Mouse (Mus musculus): Measurements from ENCODE around the gene Eif4g2. TPM values are rescaled to one million over a fixed set of nuclear protein-coding genes. Genes with fewer than 3 reads are reported as not detected.

Gene Eif4g2
- polyA plus RNA-seq, 1 experiment from 2014 or later: 1,066 TPM

- no peak for ATAC-seq (ENCODE audit: insufficient number of reproducible peaks, insufficient read depth, low FRiP score, low TSS enrichment, low read depth)
- WGBS: 86% methylated on average over 7 of the region's 7 CpGs
- Histone ChIP-seq H3K9me3 (peaks cover 16% of the 10 kb centered on the region; the same call in 1 of the 2 replicates), H3K27ac (0 out of 2 replicates have a peak overlapping the region, but pooled peaks have one; percentile 35), H3K9ac (replicated peaks) (no peak overlapping the region), H3K27me3 (no peaks in the 10 kb centered on the region), H3K4me3 (replicated peaks) (no peak overlapping the region), H3K36me3 (peaks cover 71% of the 10 kb centered on the region), H3K4me2 (no peak overlapping the region), H3K4me1 (replicated peaks) (no peaks in the 10 kb centered on the region)
Measured at GRCm38 (mm10) chr7:111069439-111070166, 13.2 kb downstream of the Eif4g2 start.

DNA sequence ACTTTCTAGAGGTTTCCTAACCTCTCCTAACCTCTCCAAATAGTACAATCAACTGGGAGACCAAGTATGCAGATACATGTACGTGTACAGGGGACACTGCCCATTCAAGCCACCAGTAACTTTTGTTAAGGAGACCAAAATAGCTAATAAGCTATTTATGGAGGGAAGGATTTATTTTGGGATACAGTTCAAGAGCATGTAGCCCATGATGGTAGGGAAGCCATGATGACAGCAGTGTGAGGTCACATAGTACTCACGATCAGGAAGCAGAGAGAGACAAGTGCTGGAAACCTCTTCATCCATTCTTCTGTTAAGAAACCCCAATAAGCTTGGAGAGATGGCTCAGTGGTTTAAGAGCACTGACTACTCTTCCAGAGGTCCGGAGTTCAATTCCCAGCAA lies 14.6 kb downstream of the Eif4g2 start:
- Histone ChIP-seq H3K9ac (replicated peaks) (no peak overlapping the region), H3K4me3 (replicated peaks) (no peak overlapping the region), H3K4me1 (replicated peaks) (no peaks in the 10 kb centered on the region), H3K4me2 (no peak overlapping the region), H3K27me3 (no peaks in the 10 kb centered on the region), H3K9me3 (peaks cover 18% of the 10 kb centered on the region; the same call in 1 of the 2 replicates), H3K27ac (no peak overlapping the region), H3K36me3 (peaks cover 62% of the 10 kb centered on the region)
- no peak for ATAC-seq (ENCODE audit: insufficient number of reproducible peaks, insufficient read depth, low FRiP score, low TSS enrichment, low read depth)
- WGBS: 97% methylated on average over 3 of the region's 3 CpGs

DNA sequence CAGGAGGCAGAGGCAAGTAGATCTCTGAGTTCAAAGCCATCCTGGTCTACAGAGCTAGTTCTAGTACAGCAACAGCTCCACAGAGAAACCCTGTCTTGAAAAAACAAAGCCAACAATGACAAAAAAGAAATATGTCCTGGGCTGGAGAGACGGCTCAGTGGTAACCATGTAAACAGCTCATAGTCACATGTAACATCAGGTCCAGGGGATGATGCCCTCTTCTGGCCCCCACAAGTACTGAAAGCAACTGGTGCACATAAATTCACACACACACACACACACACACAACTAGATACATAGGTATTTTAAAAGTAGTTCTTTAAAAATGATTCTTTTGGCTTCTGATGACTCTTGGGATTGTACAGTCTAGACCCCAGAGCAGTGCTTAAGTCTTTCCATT lies 19.9 kb downstream of the Eif4g2 start:
- no peak overlapping the region for H3K9ac ChIP-seq (replicated peaks)
- peaks cover 7% of the 10 kb centered on the region for H3K4me1 ChIP-seq (replicated peaks)
- H3K36me3 ChIP-seq: peaks cover 13% of the 10 kb centered on the region
- WGBS: 95% methylated on average over 1 of the region's 1 CpGs
- H3K4me3 ChIP-seq (replicated peaks): no peak overlapping the region
- peaks cover 13% of the 10 kb centered on the region; the same call in 1 of the 2 replicates for H3K9me3 ChIP-seq
- no peaks in the 10 kb centered on the region for H3K27me3 ChIP-seq
- ATAC-seq (ENCODE audit: insufficient number of reproducible peaks, insufficient read depth, low FRiP score, low TSS enrichment, low read depth): no peak
- H3K4me2 ChIP-seq: no peak overlapping the region
- H3K27ac ChIP-seq: no peak overlapping the region

- H3K27ac ChIP-seq: 0 out of 2 replicates have a peak overlapping the region, but pooled peaks have one; percentile 25
- H3K4me2 ChIP-seq: no peak overlapping the region
- WGBS: 56% methylated on average over 5 of the region's 5 CpGs
- peaks cover 7% of the 10 kb centered on the region for H3K4me1 ChIP-seq (replicated peaks)
- no peak overlapping the region for H3K9ac ChIP-seq (replicated peaks)
- H3K36me3 ChIP-seq: peaks cover 31% of the 10 kb centered on the region
- peaks cover 7% of the 10 kb centered on the region; the same call in 1 of the 2 replicates for H3K9me3 ChIP-seq
- H3K4me3 ChIP-seq (replicated peaks): no peak overlapping the region
- no peaks in the 10 kb centered on the region for H3K27me3 ChIP-seq
- ATAC-seq (ENCODE audit: insufficient number of reproducible peaks, insufficient read depth, low FRiP score, low TSS enrichment, low read depth): no peak
Measured at GRCm38 (mm10) chr7:111059527-111059926, 23.3 kb downstream of the Eif4g2 start.

DNA sequence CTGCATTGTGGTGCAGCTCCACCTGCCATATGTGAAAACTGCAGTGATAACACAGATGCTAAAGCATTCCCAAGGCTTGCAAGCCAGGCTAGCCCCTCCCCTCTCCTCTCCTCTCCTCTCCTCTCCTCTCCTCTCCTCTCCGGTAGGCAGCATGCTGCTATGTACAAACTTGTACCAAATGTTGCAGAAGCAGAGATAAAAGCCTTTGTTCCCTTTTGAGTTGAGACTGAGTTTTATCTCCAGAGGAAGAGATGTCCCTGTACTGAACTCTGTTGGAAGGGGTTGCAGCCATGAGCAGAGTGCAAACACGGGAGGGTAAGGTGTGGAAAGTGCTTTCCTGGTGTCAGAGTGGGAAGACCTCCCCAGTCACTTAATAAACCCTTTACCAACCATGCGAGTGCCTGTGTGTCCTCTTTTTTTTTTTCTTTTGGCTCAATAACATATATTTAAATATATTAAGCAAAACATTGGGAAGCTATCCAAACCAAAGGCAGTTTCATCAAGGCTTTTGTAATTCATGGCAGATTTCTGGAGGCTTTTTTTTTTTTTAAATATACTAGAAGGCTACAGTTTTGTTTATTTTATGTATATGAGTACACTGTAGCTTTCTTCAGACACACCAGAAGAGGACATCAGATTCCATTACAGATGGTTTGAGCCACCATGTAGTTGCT lies 26.7 kb downstream of the Eif4g2 start:
- ATAC-seq (ENCODE audit: insufficient number of reproducible peaks, insufficient read depth, low FRiP score, low TSS enrichment, low read depth): no peak
- Histone ChIP-seq H3K9me3 (no peaks in the 10 kb centered on the region), H3K36me3 (peaks cover 58% of the 10 kb centered on the region), H3K4me2 (no peak overlapping the region), H3K27me3 (no peaks in the 10 kb centered on the region), H3K4me3 (replicated peaks) (no peak overlapping the region), H3K27ac (no peak overlapping the region), H3K9ac (replicated peaks) (no peak overlapping the region), H3K4me1 (replicated peaks) (peaks cover 7% of the 10 kb centered on the region)
- WGBS: 87% methylated on average over 3 of the region's 3 CpGs

DNA sequence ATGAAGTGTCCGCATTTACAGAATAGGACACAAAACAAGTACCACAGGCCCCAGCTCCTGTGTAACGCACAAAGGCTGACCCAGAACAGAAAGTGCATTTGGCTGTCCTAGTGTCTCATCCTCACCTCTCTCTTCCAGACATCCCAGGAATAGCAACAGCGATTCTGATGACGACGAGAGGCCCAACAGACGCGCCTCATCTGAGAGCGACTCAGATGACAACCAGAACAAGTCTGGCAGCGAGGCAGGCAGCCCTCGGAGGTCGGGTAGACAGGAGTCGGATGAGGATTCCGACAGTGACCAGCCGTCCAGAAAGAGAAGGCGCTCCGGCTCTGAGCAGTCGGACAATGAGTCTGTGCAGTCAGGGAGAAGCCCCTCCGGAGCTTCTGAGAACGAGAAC lies 27.6 kb downstream of the Eif4g2 start:
- WGBS: 93% methylated on average over 19 of the region's 19 CpGs
- no peak overlapping the region for H3K27ac ChIP-seq
- H3K4me2 ChIP-seq: no peak overlapping the region
- H3K27me3 ChIP-seq: no peaks in the 10 kb centered on the region
- peaks cover 67% of the 10 kb centered on the region for H3K36me3 ChIP-seq
- no peak overlapping the region for H3K9ac ChIP-seq (replicated peaks)
- H3K4me1 ChIP-seq (replicated peaks): peaks cover 7% of the 10 kb centered on the region
- H3K9me3 ChIP-seq: no peaks in the 10 kb centered on the region
- no peak overlapping the region for H3K4me3 ChIP-seq (replicated peaks)
- ATAC-seq (ENCODE audit: insufficient number of reproducible peaks, insufficient read depth, low FRiP score, low TSS enrichment, low read depth): no peak

- Histone ChIP-seq H3K27ac (no peak overlapping the region), H3K4me3 (replicated peaks) (no peak overlapping the region), H3K27me3 (no peaks in the 10 kb centered on the region), H3K4me1 (replicated peaks) (no peaks in the 10 kb centered on the region), H3K9ac (replicated peaks) (no peak overlapping the region), H3K9me3 (no peaks in the 10 kb centered on the region), H3K36me3 (peaks cover 95% of the 10 kb centered on the region), H3K4me2 (no peak overlapping the region)
- ATAC-seq (ENCODE audit: insufficient number of reproducible peaks, insufficient read depth, low FRiP score, low TSS enrichment, low read depth): no peak
- 65% methylated on average over 6 of the region's 6 CpGs for WGBS
Measured at GRCm38 (mm10) chr7:111049652-111050421, 33.0 kb downstream of the Eif4g2 start.

DNA sequence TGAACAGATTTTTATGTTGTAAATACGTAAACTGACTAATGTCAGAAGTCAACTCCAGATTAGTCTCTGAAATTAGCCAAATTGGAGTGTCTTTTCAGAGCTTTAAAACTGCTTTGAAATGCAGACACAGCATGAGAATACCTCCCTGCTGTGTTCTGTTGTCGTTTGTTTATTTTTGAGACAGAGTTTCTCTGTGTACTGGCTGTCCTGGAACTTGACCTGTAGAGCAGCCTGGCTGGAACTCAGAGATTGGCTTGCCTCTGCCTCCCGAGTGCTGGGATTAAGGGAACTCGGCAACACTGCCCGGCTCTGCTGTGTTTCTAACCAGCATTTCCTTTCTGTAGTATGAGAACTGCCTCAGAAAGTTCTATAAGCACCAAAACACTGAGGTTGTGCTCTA lies 33.9 kb downstream of the Eif4g2 start:
- 85% methylated on average over 5 of the region's 5 CpGs for WGBS
- peaks cover 95% of the 10 kb centered on the region for H3K36me3 ChIP-seq
- H3K9me3 ChIP-seq: no peaks in the 10 kb centered on the region
- no peak for ATAC-seq (ENCODE audit: insufficient number of reproducible peaks, insufficient read depth, low FRiP score, low TSS enrichment, low read depth)
- H3K9ac ChIP-seq (replicated peaks): no peak overlapping the region
- H3K27me3 ChIP-seq: no peaks in the 10 kb centered on the region
- no peak overlapping the region for H3K27ac ChIP-seq
- H3K4me2 ChIP-seq: no peak overlapping the region
- no peak overlapping the region for H3K4me3 ChIP-seq (replicated peaks)
- no peaks in the 10 kb centered on the region for H3K4me1 ChIP-seq (replicated peaks)

GRCm38 (mm10) chr7:111029046-111029553 lies 53.7 kb downstream of the Eif4g2 start:
- under 1% methylated on average over 29 of the region's 29 CpGs for WGBS
- H3K27ac ChIP-seq: peak overlapping the region; percentile 85

GRCm38 (mm10) chr7:111028281-111029045 lies 54.4 kb downstream of the Eif4g2 start, which contains the start of gene Ctr9:
Gene Ctr9 (plus strand): TSS chr7:111028951.
- peak within 1 kb of the TSS; percentile 85 for H3K27ac ChIP-seq
- H3K4me2 ChIP-seq: peak within 1 kb of the TSS; percentile 68
- no peaks in the 10 kb centered on the region for H3K27me3 ChIP-seq
- no peaks in the 10 kb centered on the region for H3K9me3 ChIP-seq
- ATAC-seq (ENCODE audit: insufficient number of reproducible peaks, insufficient read depth, low FRiP score, low TSS enrichment, low read depth): peak; percentile 94
- peaks cover 30% of the 10 kb centered on the region for H3K36me3 ChIP-seq
- H3K9ac ChIP-seq (replicated peaks): peak within 1 kb of the TSS; percentile 80
- WGBS: 7% methylated on average over 45 of the region's 45 CpGs
- peak within 1 kb of the TSS; percentile 86 for H3K4me3 ChIP-seq (replicated peaks)
- H3K4me1 ChIP-seq (replicated peaks): peaks cover 12% of the 10 kb centered on the region

More at GRCm38 (mm10) chr7:111029046-111029553, 53.7 kb downstream of the Eif4g2 start:
- peak overlapping the region; percentile 68 for H3K4me2 ChIP-seq
- H3K4me3 ChIP-seq (replicated peaks): peak overlapping the region; percentile 86
- H3K27me3 ChIP-seq: no peaks in the 10 kb centered on the region
- ATAC-seq (ENCODE audit: insufficient number of reproducible peaks, insufficient read depth, low FRiP score, low TSS enrichment, low read depth): no peak; the same call in none of the 2 replicates
- peaks cover 11% of the 10 kb centered on the region for H3K4me1 ChIP-seq (replicated peaks)
- peak overlapping the region; percentile 80 for H3K9ac ChIP-seq (replicated peaks)
- peaks cover 34% of the 10 kb centered on the region for H3K36me3 ChIP-seq
- no peaks in the 10 kb centered on the region for H3K9me3 ChIP-seq

Data from limb, embryonic 12.5 days (tissue).